Mouse (Mus musculus): Measurements from ENCODE around the gene Uhrf1bp1. TPM values are rescaled to one million over a fixed set of nuclear protein-coding genes. Genes with fewer than 3 reads are reported as not detected.
A peak's percentile ranks its signal among the peaks of the same experiment; 100 is the strongest.

The Uhrf1bp1 gene
- total RNA-seq, 1 experiment from 2014 or later: 29.9 TPM

- DNase-seq: peak; percentile 98
Measured at GRCm38 (mm10) chr17:27839469-27840252, 16.6 kb upstream of the Uhrf1bp1 start.

- no peak for DNase-seq
Measured at GRCm38 (mm10) chr17:27848351-27848750, 7.9 kb upstream of the Uhrf1bp1 start.

- DNase-seq: peak; percentile 70
Measured at GRCm38 (mm10) chr17:27851076-27851475, 5.2 kb upstream of the Uhrf1bp1 start.

GRCm38 (mm10) chr17:27856798-27857648 lies 782 bp downstream of the Uhrf1bp1 start:
- DNase-seq: peak; percentile 81

- no peak for DNase-seq
Measured at GRCm38 (mm10) chr17:27857649-27858475, 1.6 kb downstream of the Uhrf1bp1 start.

GRCm38 (mm10) chr17:27859131-27859530 lies 2.9 kb downstream of the Uhrf1bp1 start:
- DNase-seq: no peak

GRCm38 (mm10) chr17:27865461-27865860 lies 9.2 kb downstream of the Uhrf1bp1 start:
- DNase-seq: no peak

GRCm38 (mm10) chr17:27866737-27867136 lies 10.5 kb downstream of the Uhrf1bp1 start:
- DNase-seq: no peak

- no peak for DNase-seq
Measured at GRCm38 (mm10) chr17:27871851-27872250, 15.6 kb downstream of the Uhrf1bp1 start.

- no peak for DNase-seq
Measured at GRCm38 (mm10) chr17:27873583-27873982, 17.3 kb downstream of the Uhrf1bp1 start.

GRCm38 (mm10) chr17:27874510-27874909 lies 18.3 kb downstream of the Uhrf1bp1 start:
- no peak for DNase-seq

- peak; percentile 65 for DNase-seq
Measured at GRCm38 (mm10) chr17:27881518-27881917, 25.3 kb downstream of the Uhrf1bp1 start.

- peak; percentile 47 for DNase-seq
Measured at GRCm38 (mm10) chr17:27883129-27883528, 26.9 kb downstream of the Uhrf1bp1 start.

GRCm38 (mm10) chr17:27883994-27884393 lies 27.8 kb downstream of the Uhrf1bp1 start:
- no peak for DNase-seq

- peak; percentile 68 for DNase-seq
Measured at GRCm38 (mm10) chr17:27886499-27887210, 30.4 kb downstream of the Uhrf1bp1 start.

GRCm38 (mm10) chr17:27907512-27908205 lies 51.4 kb downstream of the Uhrf1bp1 start:
- peak; percentile 97 for DNase-seq

- DNase-seq: no peak
Measured at GRCm38 (mm10) chr17:27908206-27908887, 52.1 kb downstream of the Uhrf1bp1 start.

- peak; percentile 95 for DNase-seq
Measured at GRCm38 (mm10) chr17:27908888-27909621, 52.8 kb downstream of the Uhrf1bp1 start, which contains the start of gene Anks1. Anks1 (plus strand) TSS chr17:27909306.
